Mouse (Mus musculus) R1 (cell line): ENCODE results near the gene Klf12.
A peak's percentile ranks its signal among the peaks of the same experiment; 100 is the strongest.

Source experiments
- DNase-seq: peaks from one replicate; pipeline ENCODE4 v3.0.0-alpha.2; 2018; ENCODE audit warnings: low read depth, low spot score

The Klf12 gene

DNA sequence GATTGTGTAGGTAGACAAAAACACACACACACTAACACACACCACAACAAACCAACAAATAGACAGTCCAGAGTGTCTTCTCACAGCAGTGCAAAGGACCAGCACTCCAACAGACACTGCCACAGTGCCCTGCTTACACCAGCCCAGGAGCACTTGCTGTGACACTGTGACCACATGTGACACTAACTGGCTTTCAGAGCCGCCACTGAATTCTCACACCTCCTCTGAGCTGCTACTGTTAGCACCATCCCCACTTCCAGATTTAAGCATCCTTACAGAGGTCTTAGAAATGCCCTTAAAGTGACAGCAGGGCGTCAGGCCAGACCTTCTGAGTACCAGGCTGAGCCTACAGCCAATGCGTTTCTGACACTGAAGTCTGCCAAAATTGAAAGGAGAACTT lies 48.7 kb downstream of the Klf12 start:
- no peak for DNase-seq

DNA sequence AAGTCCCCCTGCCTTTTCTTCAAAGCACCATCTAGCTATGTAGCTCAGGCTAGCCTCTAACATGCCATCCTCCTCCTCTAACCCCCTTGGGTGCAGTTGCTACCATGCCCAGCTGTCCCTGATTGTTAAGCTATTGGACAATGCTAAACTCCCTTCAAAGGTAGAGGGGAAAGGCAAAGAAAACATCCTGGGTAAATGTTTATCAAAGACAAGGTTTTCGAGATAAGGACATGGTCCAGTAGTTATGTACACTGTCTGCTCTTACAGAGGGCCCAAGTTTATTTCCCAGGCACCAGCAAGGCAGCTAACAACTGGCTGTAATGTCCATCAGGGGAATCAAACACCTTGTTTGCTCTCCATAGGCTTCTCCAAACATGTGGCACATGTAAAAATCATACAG lies 53.1 kb downstream of the Klf12 start:
- DNase-seq: no peak

DNA sequence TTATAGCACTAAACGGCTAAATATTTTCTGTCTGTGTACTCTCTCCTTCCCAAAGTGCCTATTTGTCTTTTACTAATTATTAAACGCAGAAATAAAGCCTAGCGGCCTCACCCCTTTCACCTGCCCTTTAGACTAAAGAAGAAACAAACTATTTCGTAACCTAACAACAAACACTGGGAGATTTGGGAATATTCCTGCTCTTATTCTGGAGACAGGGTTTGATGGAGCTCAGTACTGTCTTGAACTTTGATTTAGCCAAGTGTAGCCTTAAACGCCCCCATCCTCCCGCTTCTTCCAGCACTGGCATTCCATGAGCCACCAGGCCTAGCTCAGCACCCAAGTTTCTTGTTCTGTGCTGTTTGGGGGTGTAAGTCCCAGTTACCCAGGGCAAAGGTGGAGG lies 56.4 kb downstream of the Klf12 start:
- no peak for DNase-seq

DNA sequence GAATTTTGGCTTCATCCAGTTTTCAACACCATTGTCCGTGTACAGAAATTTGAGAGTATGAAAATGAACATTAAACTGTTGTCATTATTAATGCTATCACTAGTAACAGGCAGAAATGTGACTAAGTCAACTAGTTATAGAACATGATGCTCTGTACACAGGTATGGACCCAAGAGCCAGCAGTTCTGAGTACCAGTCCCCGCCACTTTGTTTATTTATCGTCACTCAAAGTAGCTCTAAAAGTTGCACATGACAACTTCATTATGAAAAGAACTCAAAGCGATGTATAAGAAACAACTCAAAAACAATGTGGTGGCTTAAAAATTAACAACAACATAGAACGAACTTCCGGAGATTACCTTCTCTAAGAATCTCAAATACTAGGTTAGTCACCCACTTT lies 56.8 kb downstream of the Klf12 start:
- DNase-seq: no peak

DNA sequence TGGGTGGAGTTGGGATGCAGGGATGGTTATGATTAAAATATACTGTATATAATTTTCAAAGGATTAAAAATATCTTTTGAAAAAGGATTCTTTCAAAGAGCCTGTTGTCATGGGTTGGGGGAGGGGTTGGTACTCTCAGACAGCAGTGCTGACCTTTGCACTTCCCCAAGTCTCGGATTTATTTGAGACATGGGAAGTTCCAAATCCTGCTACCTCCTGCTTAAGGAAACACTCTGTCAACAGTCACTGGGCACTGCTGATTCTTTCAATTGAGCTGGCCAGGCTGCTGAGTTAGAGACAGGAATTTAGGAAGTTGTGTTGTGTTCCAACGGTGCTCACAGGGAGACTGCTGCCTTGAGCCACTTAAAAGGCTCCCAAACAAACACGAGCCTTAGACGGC lies 60.3 kb downstream of the Klf12 start:
- no peak for DNase-seq

DNA sequence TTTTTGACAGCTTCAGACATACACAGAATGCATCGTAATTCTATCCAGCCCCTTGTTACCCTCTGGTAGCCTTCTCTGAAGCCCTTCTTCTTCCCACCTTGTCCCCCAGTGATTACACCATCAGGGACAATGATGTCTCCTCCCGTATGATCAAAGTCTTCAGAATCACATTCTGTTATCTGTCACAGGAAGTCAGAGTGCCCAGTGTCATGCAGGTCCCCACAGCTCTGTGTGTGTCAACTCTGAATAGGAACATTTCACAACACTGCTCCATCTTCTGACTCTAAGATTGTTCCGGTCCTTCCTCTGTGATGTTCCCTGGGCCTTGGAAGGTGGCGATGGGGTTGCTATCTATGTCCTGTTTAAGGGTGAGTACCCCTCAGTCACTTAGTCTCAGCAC lies 62.2 kb downstream of the Klf12 start:
- no peak for DNase-seq

DNA sequence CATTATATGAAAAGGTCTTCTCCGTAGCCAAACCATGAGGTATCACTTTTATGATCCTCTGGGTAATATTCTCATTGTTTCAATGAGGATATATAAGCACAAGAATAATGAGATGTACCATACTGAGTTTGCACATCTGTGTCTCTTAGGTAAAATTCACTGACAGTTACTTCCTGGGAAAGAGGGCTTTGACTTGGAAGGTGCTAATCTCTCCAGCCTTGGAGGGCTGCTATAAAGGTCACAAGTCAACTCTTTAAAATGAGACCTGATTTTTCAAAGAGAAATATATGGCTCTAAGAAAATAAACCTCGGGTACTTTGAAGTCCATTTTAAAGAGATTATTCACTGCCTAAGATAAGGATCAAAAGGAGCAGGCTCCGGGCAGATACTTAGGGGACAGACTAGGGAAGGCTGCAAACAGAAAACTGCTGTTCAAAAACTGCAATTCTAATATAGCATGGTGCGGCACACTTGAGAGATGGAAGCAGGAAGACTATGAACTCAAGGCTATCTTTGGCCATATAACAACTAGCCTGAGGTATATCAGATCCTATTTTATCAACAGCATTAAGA lies 69.2 kb downstream of the Klf12 start:
- no peak for DNase-seq

DNA sequence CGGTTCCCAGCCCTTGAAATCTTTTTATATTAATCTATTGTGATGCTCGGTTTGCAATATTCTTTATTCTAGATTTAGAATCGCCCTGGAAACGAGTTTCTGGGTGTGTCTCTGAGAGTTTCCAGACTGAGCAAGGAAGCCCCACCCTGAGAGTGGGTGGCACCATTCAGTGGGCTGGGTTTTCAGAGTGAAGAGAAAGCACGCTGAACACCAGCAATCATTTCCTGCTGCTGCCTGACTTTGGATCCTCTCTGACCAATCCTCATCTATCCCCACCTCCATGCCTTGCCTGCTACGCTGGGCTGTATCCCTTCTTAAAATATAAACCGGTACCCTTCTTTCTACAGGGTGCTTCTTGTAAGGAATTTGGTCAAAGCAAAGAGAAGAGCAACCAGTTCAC lies 71.4 kb downstream of the Klf12 start:
- peak; percentile 73 for DNase-seq

DNA sequence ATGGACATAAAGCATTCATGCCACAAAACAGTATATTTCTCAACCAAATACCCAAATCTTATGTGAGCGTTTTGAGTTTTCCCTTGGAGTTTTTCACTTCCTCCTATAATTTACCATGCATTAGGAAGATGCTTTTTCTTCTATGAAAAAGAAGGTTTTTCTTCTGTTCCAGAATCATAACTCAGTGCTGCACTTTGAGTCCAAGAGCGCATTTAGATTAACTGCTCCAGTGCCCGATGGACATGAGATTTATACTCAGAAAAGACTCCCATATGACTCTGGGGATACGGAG lies 72.7 kb downstream of the Klf12 start:
- DNase-seq: no peak

DNA sequence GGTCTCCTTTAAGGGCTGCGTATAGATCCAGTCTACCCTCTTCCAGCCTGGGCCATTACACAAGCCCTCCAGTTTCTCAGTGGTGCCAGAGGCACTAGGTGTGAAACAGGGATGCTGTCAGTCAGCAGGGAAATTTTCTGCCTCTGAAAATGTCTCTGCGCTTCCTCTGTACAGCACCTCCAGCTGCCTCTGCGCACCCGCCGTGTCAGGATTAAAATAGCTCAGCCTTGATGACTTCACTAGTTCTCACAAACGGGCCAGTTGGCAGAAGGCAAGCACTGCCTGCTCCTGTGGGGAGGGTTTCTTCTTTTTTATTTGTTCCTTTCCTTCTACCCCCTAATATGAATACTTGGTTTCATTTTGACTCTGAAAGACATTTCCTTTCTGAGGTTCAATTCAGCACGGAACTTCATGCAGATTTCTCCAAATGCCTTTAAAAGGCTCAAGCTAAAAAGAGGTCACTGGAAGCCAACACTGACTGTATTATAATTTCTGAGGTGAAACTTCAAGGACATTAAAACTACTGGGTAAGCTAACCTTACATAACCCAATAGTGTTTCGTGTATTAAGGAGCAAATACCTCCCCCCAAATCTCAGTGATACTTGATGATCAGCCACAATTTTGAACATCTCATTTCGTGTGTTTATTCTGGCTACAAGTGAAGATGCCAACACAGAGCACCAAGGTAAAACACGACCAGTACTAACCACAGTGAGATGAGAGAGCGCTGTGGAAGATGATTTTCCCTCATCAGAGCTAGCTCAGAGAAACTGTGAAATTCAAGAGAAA lies 73.2 kb downstream of the Klf12 start:
- DNase-seq: peak; percentile 45

DNA sequence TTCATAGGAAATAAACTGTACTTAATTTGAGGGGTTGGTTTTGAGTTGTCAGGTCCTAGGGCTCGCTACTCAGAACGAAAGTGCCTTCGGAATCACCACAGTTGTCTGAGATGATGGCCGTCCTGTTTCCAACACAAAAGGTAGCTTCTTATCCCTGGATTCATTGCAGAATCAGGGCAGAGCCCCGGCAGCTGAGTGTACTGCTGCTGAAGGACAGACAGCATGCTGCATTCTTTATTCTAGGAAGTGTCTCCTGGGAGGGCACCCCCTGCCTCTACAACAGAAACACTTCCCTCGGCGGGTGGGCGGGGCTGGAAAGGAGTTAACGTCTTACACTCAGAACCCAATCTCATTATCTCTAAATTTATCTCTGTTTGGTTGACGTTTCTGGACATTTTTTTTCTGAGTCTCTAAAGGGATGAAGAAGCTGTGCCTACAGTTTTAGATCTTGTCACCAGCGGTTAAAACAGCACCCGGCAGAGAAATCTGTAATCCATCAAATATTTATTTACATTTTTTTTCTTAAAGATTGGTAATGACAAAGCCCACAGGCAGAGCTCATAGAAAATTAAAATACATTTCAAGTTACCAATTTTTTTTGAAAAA lies 74.6 kb downstream of the Klf12 start:
- peak; percentile 89 for DNase-seq

DNA sequence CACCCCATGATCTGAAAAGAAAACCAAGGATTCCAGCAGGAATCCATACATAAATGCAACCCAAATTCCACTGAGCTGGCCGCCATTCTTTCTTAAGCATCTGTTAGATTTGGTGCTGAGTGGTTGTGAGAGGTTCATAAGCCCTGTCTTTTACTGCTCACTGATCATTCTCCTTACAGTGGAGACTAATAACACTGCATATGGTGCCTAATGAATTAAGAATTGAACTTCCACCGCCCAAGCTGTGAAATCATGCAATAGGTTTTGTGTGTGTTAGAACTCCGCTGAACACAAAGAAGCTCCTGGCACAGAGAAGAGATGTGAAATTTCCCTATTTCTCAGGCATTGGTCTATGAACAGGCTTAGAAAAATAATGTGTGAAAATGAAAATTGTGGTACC lies 77.4 kb downstream of the Klf12 start:
- peak; percentile 44 for DNase-seq

DNA sequence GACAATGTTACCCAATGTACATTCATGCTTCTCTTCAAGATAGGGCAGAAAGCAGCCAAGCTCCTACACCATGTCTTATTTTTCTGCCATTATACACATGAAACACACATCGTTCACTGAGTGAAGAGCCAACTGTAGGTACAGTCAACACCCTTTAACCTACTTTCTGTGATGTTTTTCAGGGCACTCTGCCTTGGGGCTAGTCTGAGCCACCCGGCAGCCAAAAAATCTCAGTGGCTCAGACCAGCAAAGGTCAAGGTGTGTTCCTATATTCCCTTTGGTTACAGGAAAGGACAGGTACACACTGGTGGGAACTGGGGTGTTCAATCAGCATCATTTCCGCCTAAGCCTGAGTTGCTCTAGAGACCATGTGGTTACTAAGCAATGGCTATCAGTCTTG lies 78.3 kb downstream of the Klf12 start:
- no peak for DNase-seq

DNA sequence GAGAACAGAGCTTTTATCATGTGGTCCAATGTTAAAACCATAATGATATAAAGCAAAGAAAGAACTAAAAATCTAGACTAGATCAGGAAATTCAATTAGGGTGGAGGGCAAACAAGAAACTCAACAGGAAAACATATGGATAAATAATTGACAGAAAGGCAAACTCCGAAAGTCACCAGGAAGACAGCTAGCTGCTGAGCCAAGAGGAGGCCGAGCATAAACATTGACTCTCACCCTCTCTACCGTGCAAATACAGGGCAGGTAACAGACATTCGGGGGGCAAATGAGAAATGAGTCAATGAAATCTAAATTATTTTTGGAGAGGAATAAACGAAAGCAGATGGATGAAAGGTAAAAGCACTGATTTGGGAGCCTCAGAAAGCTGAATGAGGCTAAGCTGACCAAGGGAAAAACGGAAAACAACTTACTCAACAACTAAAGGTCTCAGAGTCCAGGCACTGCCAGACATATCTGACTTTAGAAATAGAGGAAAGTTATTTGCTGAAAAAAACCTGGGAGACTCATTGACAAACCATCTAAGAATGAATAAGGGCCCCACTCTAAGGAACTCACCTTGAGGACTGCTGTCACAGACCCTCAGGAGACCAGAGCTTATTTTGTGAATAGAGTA lies 84.3 kb downstream of the Klf12 start:
- no peak for DNase-seq

DNA sequence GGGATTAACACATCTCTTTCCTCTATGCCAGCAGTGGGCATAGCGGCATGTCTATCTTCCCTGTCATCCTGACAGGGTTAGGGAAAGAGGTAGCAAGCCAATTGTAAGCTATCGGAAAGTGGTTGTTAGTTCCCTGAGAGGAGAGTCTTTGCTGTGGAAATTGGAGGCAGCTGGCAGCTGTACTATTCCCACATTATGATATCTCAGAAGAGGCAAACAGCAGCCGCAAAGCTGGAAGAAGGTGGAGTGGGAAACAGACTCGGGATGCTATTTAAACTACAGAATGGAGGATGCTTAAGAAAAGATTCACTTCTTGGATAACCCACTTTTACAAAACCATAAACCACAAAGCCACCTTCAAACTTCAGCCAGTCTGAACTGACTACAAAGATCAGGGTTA lies 85.8 kb downstream of the Klf12 start:
- DNase-seq: no peak

DNA sequence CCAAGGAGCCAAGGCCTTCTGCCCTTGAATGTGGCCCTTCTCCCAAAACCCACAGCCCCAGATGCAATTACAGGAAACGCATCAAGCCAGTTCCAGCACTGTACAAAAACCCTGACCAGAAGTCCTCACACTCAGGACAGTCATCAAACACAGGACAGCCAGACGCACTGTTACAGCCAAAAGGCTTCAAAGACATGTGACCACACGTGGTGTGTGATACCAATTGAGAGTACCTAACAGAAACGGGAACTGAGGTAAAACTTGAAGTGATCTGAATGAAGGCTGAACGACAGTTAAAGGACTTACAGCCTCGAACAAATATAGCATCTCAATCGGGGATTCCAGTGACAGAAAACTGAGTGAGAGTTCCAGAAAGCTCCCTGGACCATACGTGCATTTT lies 87.3 kb downstream of the Klf12 start:
- no peak for DNase-seq

DNA sequence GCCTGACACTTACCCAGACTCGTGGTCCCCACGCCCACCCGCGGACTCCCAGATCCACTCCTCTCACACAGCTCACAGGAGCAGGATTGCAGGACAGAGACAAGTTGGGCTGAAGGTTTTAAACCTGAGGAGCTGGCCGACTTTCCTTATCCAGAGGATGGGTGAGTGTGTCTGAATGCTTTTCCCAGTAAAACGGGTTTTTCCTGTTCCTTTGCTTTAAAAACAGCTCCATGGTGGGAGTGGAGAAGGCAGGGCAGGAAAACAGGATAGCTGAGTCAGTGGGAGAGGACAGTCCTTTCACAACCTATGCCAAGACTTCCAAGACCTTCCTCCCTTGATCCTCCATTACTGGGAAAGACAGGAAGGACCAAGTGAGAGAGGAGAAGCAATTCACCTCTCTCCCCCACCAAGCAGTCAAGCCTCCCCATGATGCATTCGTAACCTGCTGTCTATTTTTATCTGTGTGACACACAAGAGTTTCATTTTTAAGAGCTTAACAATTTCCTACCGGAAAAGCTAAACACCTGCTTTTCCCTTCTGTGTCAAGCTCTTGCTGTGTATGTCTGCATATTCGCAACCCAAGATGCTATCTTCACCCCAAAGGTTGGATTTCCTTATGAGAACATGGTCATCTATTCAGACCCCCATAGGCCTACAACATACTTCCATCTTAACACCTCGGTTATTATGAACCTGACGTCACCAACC lies 94.8 kb downstream of the Klf12 start:
- peak; percentile 70 for DNase-seq

DNA sequence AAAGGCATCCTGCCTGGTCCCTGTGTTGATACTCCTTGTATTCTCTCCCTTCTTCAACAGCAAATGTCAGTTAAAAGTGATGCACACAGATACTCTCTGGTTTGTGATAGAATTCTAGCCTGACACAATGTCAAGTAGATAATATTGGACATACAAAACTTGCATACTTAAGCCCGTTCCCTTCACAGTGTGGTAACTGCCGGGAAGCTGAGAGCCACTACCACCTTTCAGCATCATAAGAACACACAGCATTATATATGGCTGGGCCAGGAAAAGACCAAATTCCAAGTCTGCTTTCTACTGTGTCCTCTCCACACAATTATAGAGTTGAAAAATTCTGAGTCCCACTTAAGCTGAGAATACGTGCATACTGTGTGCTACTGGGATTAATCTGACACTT lies 97.1 kb downstream of the Klf12 start:
- DNase-seq: no peak

DNA sequence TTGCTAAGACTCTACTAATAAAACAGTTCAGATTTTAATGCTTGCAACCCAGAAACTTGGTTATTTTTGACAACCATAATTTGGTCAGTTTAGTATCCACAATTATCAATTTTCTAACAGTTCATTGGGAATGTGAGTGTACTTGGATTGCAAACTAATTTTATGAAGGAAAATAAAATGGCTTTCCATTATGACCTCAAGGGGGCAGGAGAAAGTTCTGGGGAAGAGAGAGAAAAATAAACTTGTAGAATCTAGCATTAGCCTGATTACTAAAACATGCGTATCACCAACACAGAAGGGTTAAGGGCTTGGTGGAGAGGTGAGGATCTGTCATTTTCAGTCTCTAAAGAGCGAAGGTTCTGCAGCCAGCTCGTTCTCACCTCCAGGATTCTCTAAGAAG lies 106.7 kb downstream of the Klf12 start:
- no peak for DNase-seq

DNA sequence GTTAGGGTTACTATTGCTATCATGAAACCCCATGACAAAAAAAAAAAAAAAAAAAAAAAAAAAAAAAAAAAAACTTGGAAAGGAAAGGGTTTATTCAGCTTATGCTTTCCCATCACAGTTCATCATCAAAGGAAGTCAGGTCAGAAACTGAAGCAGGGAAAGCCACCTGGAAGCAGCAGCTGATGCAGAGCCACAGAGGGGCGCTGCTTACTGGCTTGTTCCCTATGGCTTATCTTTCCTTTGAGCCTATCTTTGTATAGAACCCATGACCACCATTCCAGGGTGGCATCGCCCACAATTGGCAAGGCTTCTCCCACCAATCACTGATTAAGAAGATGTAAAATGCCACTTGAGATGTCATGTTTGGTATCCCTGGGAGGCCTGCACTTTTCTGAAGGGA lies 119.4 kb downstream of the Klf12 start:
- no peak for DNase-seq

DNA sequence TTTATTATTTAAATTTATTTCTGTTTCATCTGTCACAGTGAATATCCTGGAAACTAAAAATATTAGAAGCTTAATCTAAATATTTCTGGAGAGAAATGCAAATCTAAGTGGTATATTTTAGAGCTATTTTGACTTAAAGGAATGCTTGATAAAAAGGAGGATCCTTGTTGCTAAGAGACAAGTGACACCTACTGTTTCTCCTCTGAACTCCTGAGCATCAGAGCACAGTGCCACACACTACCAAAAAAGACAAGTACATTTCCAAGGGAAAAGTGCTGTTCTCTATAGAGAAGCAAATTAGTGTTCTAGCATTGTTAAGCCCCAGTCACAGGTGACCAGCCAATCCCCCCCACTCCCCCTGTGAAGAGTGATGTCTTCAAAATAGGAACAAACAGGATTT lies 127.8 kb downstream of the Klf12 start:
- DNase-seq: peak; percentile 19

DNA sequence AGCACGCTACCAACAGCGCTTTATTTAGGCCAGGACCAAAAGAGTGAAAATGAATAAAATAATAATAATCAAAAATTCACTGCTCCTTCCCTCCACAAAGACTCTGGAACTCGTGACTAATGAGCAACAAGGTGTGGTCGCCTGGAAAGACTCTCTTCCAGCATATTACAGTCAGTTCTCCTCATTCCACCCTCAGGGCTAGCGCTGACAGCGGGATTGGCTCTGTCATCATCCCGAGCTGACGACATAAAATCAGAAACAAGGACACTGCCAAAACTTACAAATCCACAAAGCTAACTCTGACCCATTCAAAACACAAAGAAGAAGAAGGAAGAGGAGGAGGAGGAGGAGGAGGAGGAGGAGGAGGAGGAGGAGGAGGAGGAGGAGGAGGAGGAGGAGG lies 136.8 kb downstream of the Klf12 start:
- no peak for DNase-seq
